Mouse (Mus musculus): Measurements from ENCODE around the gene Clcn1.

Clcn1 gene

DNA sequence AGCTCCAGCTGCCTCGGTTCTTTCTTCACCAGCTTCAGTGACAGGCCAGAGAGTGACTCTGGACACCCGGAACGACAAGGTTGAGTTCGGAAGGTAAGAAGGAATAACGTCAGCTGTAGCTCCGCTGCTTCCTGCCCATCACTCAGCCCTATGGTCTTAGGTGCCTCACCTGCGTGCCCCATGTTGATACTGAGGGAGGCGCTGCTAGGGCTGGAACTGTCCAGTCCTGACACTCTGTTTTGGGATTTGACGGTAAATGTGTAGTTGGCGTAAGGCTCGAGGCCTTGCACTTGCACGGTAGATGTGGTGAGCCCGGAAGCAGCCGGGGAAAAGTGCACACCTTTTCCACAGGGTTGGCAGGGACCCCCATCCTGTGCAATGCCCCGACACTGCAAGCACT, 78.1 kb downstream of the Clcn1 start:
- no peak for DNase-seq (ENCODE audit: low spot score in 2 of 2)

DNA sequence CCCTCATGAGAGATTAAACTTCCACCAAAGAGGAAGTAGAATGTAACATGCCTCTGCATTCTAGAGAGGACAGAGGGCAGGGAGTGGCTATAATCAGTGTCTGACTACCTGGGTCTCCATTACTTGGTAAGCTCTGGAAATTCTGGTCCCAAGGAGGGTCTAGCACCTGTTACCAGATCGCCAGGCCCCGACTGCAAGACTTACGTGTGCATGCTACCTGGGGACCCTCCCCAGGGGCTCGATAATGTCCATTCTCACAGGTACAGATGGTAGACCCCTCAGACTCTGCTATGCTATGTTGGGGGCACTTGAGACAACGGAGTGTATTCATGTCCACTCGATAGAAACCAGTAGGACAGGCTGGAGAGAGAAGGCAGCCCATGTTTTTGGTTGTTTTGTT, 78.7 kb downstream of the Clcn1 start:
- no peak for DNase-seq (ENCODE audit: low spot score in 2 of 2)
